In genomic region chr10:26376546-26377331, GRCm38 (mm10) we compare ENCODE assay signal across 8 mouse cellular contexts. TPM values are rescaled to one million over a fixed set of nuclear protein-coding genes. Genes with fewer than 3 reads are reported as not detected.
A peak's percentile ranks its signal among the peaks of the same experiment; 100 is the strongest.
DNase-seq lines count a peak whose midpoint lies in the region; ATAC-seq lines count a peak whose summit lies in the region.

No protein-coding gene starts in this region.

- no peaks in the 10 kb centered on the region for H3K36me3 ChIP-seq in forebrain, embryonic 11.5 days (ENCODE audit: control insufficient read depth, insufficient read depth, low read length)
- no peaks in the 10 kb centered on the region for H3K36me3 ChIP-seq in liver, embryonic 13.5 days
- no peaks in the 10 kb centered on the region for H3K36me3 ChIP-seq in stomach, embryonic 15.5 days

- DNase-seq in adrenal gland, postnatal 14 days: peak; percentile 6
- DNase-seq in adrenal gland, postnatal 36 days: no peak
- peak; percentile 72 for DNase-seq in A20 (ENCODE audit: low read depth, low spot score)
- no peak for DNase-seq in forebrain, embryonic 11.5 days (ENCODE audit: low spot score)
- DNase-seq in liver, embryonic 13.5 days: no peak
- no peak for DNase-seq in right cerebral cortex, postnatal 25 days
- no peak for DNase-seq in urinary bladder, postnatal 25 days (ENCODE audit: low spot score)

- no peaks in the 10 kb centered on the region for H3K9me3 ChIP-seq in forebrain, embryonic 11.5 days (ENCODE audit: control insufficient read depth, low read length)
- H3K9me3 ChIP-seq in liver, embryonic 13.5 days (replicated peaks): no peaks in the 10 kb centered on the region
- H3K9me3 ChIP-seq in stomach, embryonic 15.5 days: no peaks in the 10 kb centered on the region

- H3K27ac ChIP-seq in forebrain, embryonic 11.5 days (ENCODE audit: low read depth, low read length): peak overlapping the region; percentile 92
- no peak overlapping the region for H3K27ac ChIP-seq in liver, embryonic 13.5 days
- H3K27ac ChIP-seq in stomach, embryonic 15.5 days: peak overlapping the region; percentile 95; the same call in 1 of the 2 replicates

- H3K27me3 ChIP-seq in forebrain, embryonic 11.5 days (ENCODE audit: control insufficient read depth, insufficient read depth, low read length): no peaks in the 10 kb centered on the region
- H3K27me3 ChIP-seq in liver, embryonic 13.5 days: peaks cover 36% of the 10 kb centered on the region
- H3K27me3 ChIP-seq in stomach, embryonic 15.5 days (replicated peaks): no peaks in the 10 kb centered on the region

- ATAC-seq in forebrain, embryonic 11.5 days (replicated peaks; ENCODE audit: low FRiP score): peak; percentile 6; the same call in 1 of the 2 replicates
- no peak for ATAC-seq in liver, embryonic 13.5 days (ENCODE audit: low read depth)
- no peak for ATAC-seq in stomach, embryonic 15.5 days (ENCODE audit: insufficient read depth, low FRiP score, low read depth)

- H3K9ac ChIP-seq in forebrain, embryonic 11.5 days (ENCODE audit: low read length): peak overlapping the region; percentile 93
- H3K9ac ChIP-seq in liver, embryonic 13.5 days: 0 out of 2 replicates have a peak overlapping the region, but pooled peaks have one; percentile 72
- no peak overlapping the region for H3K9ac ChIP-seq in stomach, embryonic 15.5 days

- WGBS in forebrain, embryonic 11.5 days: 33% methylated on average over 10 of the region's 10 CpGs
- 31% methylated on average over 10 of the region's 10 CpGs for WGBS in liver, embryonic 13.5 days (ENCODE audit: insufficient replicate concordance)
- 47% methylated on average over 10 of the region's 10 CpGs for WGBS in stomach, embryonic 15.5 days

- H3K4me2 ChIP-seq in forebrain, embryonic 11.5 days (ENCODE audit: low read depth, low read length, severe bottlenecking): peak overlapping the region; percentile 76
- H3K4me2 ChIP-seq in liver, embryonic 13.5 days: peak overlapping the region; percentile 88
- H3K4me2 ChIP-seq in stomach, embryonic 15.5 days: peak overlapping the region; percentile 77

- peak overlapping the region; percentile 83 for H3K4me3 ChIP-seq in forebrain, embryonic 11.5 days (ENCODE audit: low read depth, low read length)
- H3K4me3 ChIP-seq in liver, embryonic 13.5 days (replicated peaks): peak overlapping the region; percentile 70
- H3K4me3 ChIP-seq in stomach, embryonic 15.5 days (replicated peaks): peak overlapping the region; percentile 92

- peaks cover 1% of the 10 kb centered on the region; the same call in 1 of the 2 replicates for H3K4me1 ChIP-seq in forebrain, embryonic 11.5 days (replicated peaks; ENCODE audit: control insufficient read depth, insufficient read depth, low read length)
- peaks cover 11% of the 10 kb centered on the region for H3K4me1 ChIP-seq in liver, embryonic 13.5 days (replicated peaks)
- 0 out of 2 replicates have a peak, but pooled peaks cover 8% of the 10 kb centered on the region for H3K4me1 ChIP-seq in stomach, embryonic 15.5 days

RNA-seq across cellular contexts. Expression of gene L3mbtl3, which starts 1.0 kb away (rescaled TPM):
- total RNA-seq in adrenal gland, postnatal 14 days (2021): 17.2 and 19.3 TPM in 2 replicates
- total RNA-seq in adrenal gland, postnatal 36 days (2021): 10 to 100 TPM; 11.8 to 17.9 TPM
- 21.5 and 23.2 TPM in 2 replicates for polyA plus RNA-seq in forebrain, embryonic 11.5 days (2014; fragmentation: Nextera tagmentation; extraction: Ambion mirVana)
- polyA plus RNA-seq in liver, embryonic 13.5 days (2015; fragmentation: Nextera tagmentation; extraction: Ambion mirVana): 1.7 and 2.5 TPM in 2 replicates
- 11.6 and 12.2 TPM in 2 replicates for polyA plus RNA-seq in stomach, embryonic 15.5 days (2015; fragmentation: Nextera tagmentation; extraction: Ambion mirVana)

Comparison
In these comparisons a context has a peak if more than half of its experiments do, and no peak if none do; other contexts are left out.
1. DNase-seq: peak in adrenal gland, postnatal 14 days (single experiment) and A20 (single experiment); none in adrenal gland, postnatal 36 days (0 of 2), forebrain, embryonic 11.5 days (single experiment), liver, embryonic 13.5 days (single experiment), right cerebral cortex, postnatal 25 days (single experiment) and urinary bladder, postnatal 25 days (single experiment).
2. Peak in every context shown above with its lines, with median percentiles within 50 percentile points of each other: H3K4me2 ChIP-seq and H3K4me3 ChIP-seq.